Mouse (Mus musculus): ENCODE data around the gene Hcrt.
A peak's percentile ranks its signal among the peaks of the same experiment; 100 is the strongest.

The Hcrt gene

GRCm38 (mm10) chr11:100762831-100763230 lies at the start of gene Hcrt:
TSS of gene Hcrt (minus strand) at chr11:100762931.
- DNase-seq (ENCODE audit: low read depth, low spot score) = no peak

- no peak for DNase-seq (ENCODE audit: low read depth, low spot score)
Observed at GRCm38 (mm10) chr11:100811132-100811531, 48.4 kb upstream of the Hcrt start.

GRCm38 (mm10) chr11:100810516-100810915 lies 47.8 kb upstream of the Hcrt start:
- DNase-seq (ENCODE audit: low read depth, low spot score) = no peak

GRCm38 (mm10) chr11:100806380-100807305 lies 43.9 kb upstream of the Hcrt start:
- no peak for DNase-seq (ENCODE audit: low read depth, low spot score)

GRCm38 (mm10) chr11:100805535-100805934 lies 42.8 kb upstream of the Hcrt start:
- no peak for DNase-seq (ENCODE audit: low read depth, low spot score)

- DNase-seq (ENCODE audit: low read depth, low spot score) = no peak
Observed at GRCm38 (mm10) chr11:100804409-100804808, 41.7 kb upstream of the Hcrt start.

- no peak for DNase-seq (ENCODE audit: low read depth, low spot score)
Observed at GRCm38 (mm10) chr11:100799426-100799825, 36.7 kb upstream of the Hcrt start.

GRCm38 (mm10) chr11:100796585-100796984 lies 33.9 kb upstream of the Hcrt start:
- no peak for DNase-seq (ENCODE audit: low read depth, low spot score)

- no peak for DNase-seq (ENCODE audit: low read depth, low spot score)
Observed at GRCm38 (mm10) chr11:100795386-100795785, 32.7 kb upstream of the Hcrt start.

- no peak for DNase-seq (ENCODE audit: low read depth, low spot score)
Observed at GRCm38 (mm10) chr11:100791457-100792049, 28.8 kb upstream of the Hcrt start.

- DNase-seq (ENCODE audit: low read depth, low spot score) = peak; percentile 68
Observed at GRCm38 (mm10) chr11:100790644-100791043, 27.9 kb upstream of the Hcrt start.

GRCm38 (mm10) chr11:100789702-100790101 lies 27.0 kb upstream of the Hcrt start:
- DNase-seq (ENCODE audit: low read depth, low spot score) = no peak

GRCm38 (mm10) chr11:100785774-100786173 lies 23.0 kb upstream of the Hcrt start:
- peak; percentile 76 for DNase-seq (ENCODE audit: low read depth, low spot score)

GRCm38 (mm10) chr11:100784286-100784685 lies 21.6 kb upstream of the Hcrt start:
- peak; percentile 62 for DNase-seq (ENCODE audit: low read depth, low spot score)

GRCm38 (mm10) chr11:100782568-100782967 lies 19.8 kb upstream of the Hcrt start:
- no peak for DNase-seq (ENCODE audit: low read depth, low spot score)

GRCm38 (mm10) chr11:100781763-100782475 lies 19.2 kb upstream of the Hcrt start:
- DNase-seq (ENCODE audit: low read depth, low spot score) = no peak

- DNase-seq (ENCODE audit: low read depth, low spot score) = no peak
Observed at GRCm38 (mm10) chr11:100780247-100780646, 17.5 kb upstream of the Hcrt start.

- no peak for DNase-seq (ENCODE audit: low read depth, low spot score)
Observed at GRCm38 (mm10) chr11:100778069-100778468, 15.3 kb upstream of the Hcrt start.

GRCm38 (mm10) chr11:100775921-100776320 lies 13.2 kb upstream of the Hcrt start:
- no peak for DNase-seq (ENCODE audit: low read depth, low spot score)

GRCm38 (mm10) chr11:100774261-100774660 lies 11.5 kb upstream of the Hcrt start:
- DNase-seq (ENCODE audit: low read depth, low spot score) = no peak

- DNase-seq (ENCODE audit: low read depth, low spot score) = peak; percentile 88
Observed at GRCm38 (mm10) chr11:100770646-100771408, 8.1 kb upstream of the Hcrt start, which contains the start of gene Ghdc. TSS of gene Ghdc (minus strand) at chr11:100770957.
